Mouse (Mus musculus) midbrain, embryonic 14.5 days (tissue): ENCODE measurements around the gene Trnau1ap. TPM values are rescaled to one million over a fixed set of nuclear protein-coding genes. Genes with fewer than 3 reads are reported as not detected.

Experiments used
- ATAC-seq: fragments of 200-750 bp; cut with Nextera tagmentation; 2 replicates; pipeline ENCODE4 v1.8.0; 2017; ENCODE audit warnings: moderate number of reproducible peaks, moderate library complexity; ENCODE audit not compliant: low FRiP score, low TSS enrichment
- DNase-seq: peaks from one replicate; pipeline ENCODE4 v3.0.0-alpha.2; 2015
- H3K27ac ChIP-seq: fragments of 300-500 bp; sonication (generic); replicated peaks from 2 replicates; pipeline ENCODE4 v1.5.1; 2014; ENCODE audit warnings: mild to moderate bottlenecking, low read depth, low read length, moderate library complexity
- H3K27me3 ChIP-seq: fragments of 300-500 bp; sonication (generic); 2 replicates; pipeline ENCODE4 v1.6.1; 2014; ENCODE audit warnings: low read length, control low read depth, mixed read lengths; ENCODE audit not compliant: control insufficient read depth, insufficient read depth
- H3K36me3 ChIP-seq: fragments of 300-500 bp; sonication (generic); 2 replicates; pipeline ENCODE4 v1.6.1; 2014; ENCODE audit warnings: low read length, control low read depth; ENCODE audit not compliant: control insufficient read depth, insufficient read depth
- H3K4me1 ChIP-seq: fragments of 300-500 bp; sonication (generic); 2 replicates; pipeline ENCODE4 v1.6.1; 2014; ENCODE audit warnings: mild to moderate bottlenecking, antibody characterized with exemption, low read length, control low read depth; ENCODE audit not compliant: control insufficient read depth, insufficient read depth
- H3K4me2 ChIP-seq: fragments of 300-500 bp; sonication (generic); 2 replicates; pipeline ENCODE4 v1.6.1; 2014; ENCODE audit warnings: mild to moderate bottlenecking, low read length, moderate library complexity
- H3K4me3 ChIP-seq: fragments of 300-500 bp; sonication (generic); replicated peaks from 2 replicates; pipeline ENCODE4 v1.5.1; 2014; ENCODE audit warnings: low read depth, low read length
- H3K9ac ChIP-seq: fragments of 300-500 bp; sonication (generic); replicated peaks from 2 replicates; pipeline ENCODE4 v1.6.1; 2014; ENCODE audit warnings: mild to moderate bottlenecking, low read length, moderate library complexity
- H3K9me3 ChIP-seq: fragments of 300-500 bp; sonication (generic); 2 replicates; pipeline ENCODE4 v1.6.1; 2016; ENCODE audit warnings: low read length, control low read depth, mixed read lengths; ENCODE audit not compliant: control insufficient read depth
- WGBS: fragments of 180-500 bp; shearing (Covaris S2); extraction: QIAGEN DNeasy Blood & Tissue Kit; methylation state at CpG from one replicate; pipeline ENCODE4 v1.1.7; 2014; 5-methylcytosine and 5-hydroxymethylcytosine counted together
- polyA plus RNA-seq: library from polyadenylated mRNA; unstranded; fragments of >200 nt; fragmentation: Nextera tagmentation; extraction: Ambion mirVana; gene quantifications from 2 replicates; pipeline ENCODE4 v1.2.1, GENCODE M21; 2014

Gene Trnau1ap
- polyA plus RNA-seq: 82.2 and 84.0 TPM in 2 replicates

GRCm38 (mm10) chr4:132329115-132329834 is at the start of gene Trnau1ap:
TSS of gene Trnau1ap (minus strand) at chr4:132329538.
- Histone ChIP-seq H3K36me3 (peaks cover 39% of the 10 kb centered on the region), H3K4me3 (peak within 1 kb of the TSS; percentile 75), H3K27me3 (no peaks in the 10 kb centered on the region), H3K4me1 (peaks cover 11% of the 10 kb centered on the region), H3K4me2 (peak within 1 kb of the TSS; percentile 77), H3K9me3 (no peaks in the 10 kb centered on the region), H3K9ac (peak within 1 kb of the TSS; percentile 77), H3K27ac (peak within 1 kb of the TSS; percentile 78)
- under 1% methylated on average over 52 of the region's 52 CpGs for WGBS
- ATAC-seq (peak; percentile 93), DNase-seq (peak; percentile 94)

- WGBS: 90% methylated on average over 1 of the region's 1 CpGs
- Histone ChIP-seq H3K36me3 (peaks cover 58% of the 10 kb centered on the region), H3K9ac (no peak overlapping the region), H3K27ac (no peak overlapping the region), H3K4me3 (no peak overlapping the region), H3K27me3 (no peaks in the 10 kb centered on the region), H3K4me1 (no peaks in the 10 kb centered on the region), H3K9me3 (no peaks in the 10 kb centered on the region), H3K4me2 (no peak overlapping the region)
- ATAC-seq (no peak), DNase-seq (no peak)
Observed at GRCm38 (mm10) chr4:132373820-132374219, 44.5 kb upstream of the Trnau1ap start.

- Histone ChIP-seq H3K36me3 (peaks cover 68% of the 10 kb centered on the region), H3K9ac (no peak overlapping the region), H3K27ac (no peak overlapping the region), H3K9me3 (no peaks in the 10 kb centered on the region), H3K4me1 (no peaks in the 10 kb centered on the region), H3K27me3 (no peaks in the 10 kb centered on the region), H3K4me3 (no peak overlapping the region), H3K4me2 (no peak overlapping the region)
- DNase-seq (no peak), ATAC-seq (no peak)
- WGBS: 76% methylated on average over 8 of the region's 8 CpGs
Observed at GRCm38 (mm10) chr4:132369953-132370750, 40.8 kb upstream of the Trnau1ap start.

- H3K9me3 ChIP-seq: no peaks in the 10 kb centered on the region
- H3K36me3 ChIP-seq: peaks cover 76% of the 10 kb centered on the region
- no peak overlapping the region for H3K4me2 ChIP-seq
- H3K27ac ChIP-seq: no peak overlapping the region
- 92% methylated on average over 18 of the region's 18 CpGs for whole genome bisulfite sequencing
- DNase-seq: no peak
- no peak overlapping the region for H3K9ac ChIP-seq
- ATAC-seq: no peak
- no peaks in the 10 kb centered on the region for H3K27me3 ChIP-seq
- no peaks in the 10 kb centered on the region for H3K4me1 ChIP-seq
- H3K4me3 ChIP-seq: no peak overlapping the region
Observed at GRCm38 (mm10) chr4:132367480-132368201, 38.3 kb upstream of the Trnau1ap start.

- H3K36me3 ChIP-seq: peaks cover 73% of the 10 kb centered on the region
- H3K9me3 ChIP-seq: no peaks in the 10 kb centered on the region
- H3K4me2 ChIP-seq: no peak overlapping the region
- H3K4me3 ChIP-seq: no peak overlapping the region
- ATAC-seq (no peak), DNase-seq (no peak)
- H3K4me1 ChIP-seq: no peaks in the 10 kb centered on the region
- H3K27me3 ChIP-seq: no peaks in the 10 kb centered on the region
- H3K9ac ChIP-seq: no peak overlapping the region
- no peak overlapping the region for H3K27ac ChIP-seq
- WGBS: 86% methylated on average over 13 of the region's 13 CpGs
Observed at GRCm38 (mm10) chr4:132365450-132366060, 36.2 kb upstream of the Trnau1ap start.

GRCm38 (mm10) chr4:132363487-132363886 is 34.1 kb upstream of the Trnau1ap start:
- DNase-seq: no peak
- H3K36me3 ChIP-seq: peaks cover 75% of the 10 kb centered on the region
- WGBS: 98% methylated on average over 11 of the region's 11 CpGs

GRCm38 (mm10) chr4:132359510-132359909 is 30.2 kb upstream of the Trnau1ap start:
- 95% methylated on average over 4 of the region's 4 CpGs for WGBS
- peaks cover 60% of the 10 kb centered on the region for H3K36me3 ChIP-seq

More at GRCm38 (mm10) chr4:132363487-132363886, 34.1 kb upstream of the Trnau1ap start:
- Histone ChIP-seq H3K4me2 (no peak overlapping the region), H3K9me3 (no peaks in the 10 kb centered on the region), H3K4me3 (no peak overlapping the region), H3K27ac (no peak overlapping the region), H3K4me1 (no peaks in the 10 kb centered on the region), H3K27me3 (no peaks in the 10 kb centered on the region), H3K9ac (no peak overlapping the region)
- ATAC-seq: no peak

GRCm38 (mm10) chr4:132356170-132356569 is 26.8 kb upstream of the Trnau1ap start:
- no peak overlapping the region for H3K9ac ChIP-seq
- peaks cover 42% of the 10 kb centered on the region for H3K36me3 ChIP-seq
- no peak for ATAC-seq
- no peaks in the 10 kb centered on the region for H3K9me3 ChIP-seq
- 38% methylated on average over 12 of the region's 12 CpGs for WGBS
- no peak overlapping the region for H3K27ac ChIP-seq
- DNase-seq: no peak
- H3K4me1 ChIP-seq: peaks cover 10% of the 10 kb centered on the region; the same call in 1 of the 2 replicates
- H3K4me2 ChIP-seq: no peak overlapping the region
- H3K27me3 ChIP-seq: no peaks in the 10 kb centered on the region
- no peak overlapping the region for H3K4me3 ChIP-seq

More at GRCm38 (mm10) chr4:132359510-132359909, 30.2 kb upstream of the Trnau1ap start:
- ATAC-seq: no peak
- Histone ChIP-seq H3K4me3 (no peak overlapping the region), H3K4me2 (no peak overlapping the region), H3K27me3 (no peaks in the 10 kb centered on the region), H3K4me1 (no peaks in the 10 kb centered on the region), H3K9me3 (no peaks in the 10 kb centered on the region), H3K9ac (no peak overlapping the region), H3K27ac (no peak overlapping the region)
- DNase-seq: no peak
